Mouse (Mus musculus): ENCODE results near the gene St3gal2.
"Not testable (repeated sequence)": the region's sequence is repeated elsewhere in the genome, so short reads cannot be mapped to it uniquely, and the experiment has no call there.

The St3gal2 gene

GRCm38 (mm10) chr8:110911576-110912570, 7.8 kb upstream of the St3gal2 start:
- DNase-seq (ENCODE audit: low spot score), result no peak

GRCm38 (mm10) chr8:110917415-110917814, 2.3 kb upstream of the St3gal2 start:
- DNase-seq (ENCODE audit: low spot score), result no peak

GRCm38 (mm10) chr8:110918027-110918426, 1.7 kb upstream of the St3gal2 start:
- no peak for DNase-seq (ENCODE audit: low spot score)

- DNase-seq (ENCODE audit: low spot score), result no peak
These were observed 1.3 kb upstream of the St3gal2 start for GRCm38 (mm10) chr8:110918460-110918859.

- DNase-seq (ENCODE audit: low spot score), result peak; percentile 52
These were observed 480 bp downstream of the St3gal2 start for GRCm38 (mm10) chr8:110920032-110920772.

- DNase-seq (ENCODE audit: low spot score), result no peak
These were observed 1.1 kb downstream of the St3gal2 start for GRCm38 (mm10) chr8:110920773-110921277.

- DNase-seq (ENCODE audit: low spot score), result peak; percentile 81
These were observed 1.9 kb downstream of the St3gal2 start for GRCm38 (mm10) chr8:110921492-110922230.

- DNase-seq (ENCODE audit: low spot score), result no peak
These were observed 6.0 kb downstream of the St3gal2 start for GRCm38 (mm10) chr8:110925691-110926140.

GRCm38 (mm10) chr8:110926690-110927089, 7.0 kb downstream of the St3gal2 start:
- DNase-seq (ENCODE audit: low spot score), result no peak

GRCm38 (mm10) chr8:110928435-110928834, 8.7 kb downstream of the St3gal2 start:
- DNase-seq (ENCODE audit: low spot score), result no peak

GRCm38 (mm10) chr8:110929066-110929465, 9.3 kb downstream of the St3gal2 start:
- no peak for DNase-seq (ENCODE audit: low spot score)

- not testable (repeated sequence) for DNase-seq (ENCODE audit: low spot score)
These were observed 9.9 kb downstream of the St3gal2 start for GRCm38 (mm10) chr8:110929672-110930071.

- DNase-seq (ENCODE audit: low spot score), result peak; percentile 51
These were observed 11.6 kb downstream of the St3gal2 start for GRCm38 (mm10) chr8:110931176-110931939.

- DNase-seq (ENCODE audit: low spot score), result no peak
These were observed 12.7 kb downstream of the St3gal2 start for GRCm38 (mm10) chr8:110932444-110932843.

GRCm38 (mm10) chr8:110933272-110933671, 13.6 kb downstream of the St3gal2 start:
- DNase-seq (ENCODE audit: low spot score), result no peak

GRCm38 (mm10) chr8:110936217-110936616, 16.5 kb downstream of the St3gal2 start:
- no peak for DNase-seq (ENCODE audit: low spot score)

- DNase-seq (ENCODE audit: low spot score), result no peak
These were observed 19.3 kb downstream of the St3gal2 start for GRCm38 (mm10) chr8:110938882-110939589.

GRCm38 (mm10) chr8:110940682-110941452, 21.1 kb downstream of the St3gal2 start:
- no peak for DNase-seq (ENCODE audit: low spot score)

- no peak for DNase-seq (ENCODE audit: low spot score)
These were observed 21.8 kb downstream of the St3gal2 start for GRCm38 (mm10) chr8:110941453-110941948.
